Mouse (Mus musculus): ENCODE data around the gene Fbxl17. TPM values are rescaled to one million over a fixed set of nuclear protein-coding genes. Genes with fewer than 3 reads are reported as not detected.
A peak's percentile ranks its signal among the peaks of the same experiment; 100 is the strongest.

Fbxl17 gene
- total RNA-seq, 2 experiments from 2014 or later = 39.8 to 43.7 TPM

GRCm38 (mm10) chr17:63465239-63465638 is 34.6 kb downstream of the Fbxl17 start:
- peak in 1 of 2 experiments; percentile 7 for DNase-seq
- intact Hi-C loops (cut with DNase I) = loop anchor here (5.0 kb wide), 2 partner anchors 33 to 143 kb away; no protein-coding TSS in a partner anchor

- no peak for DNase-seq
- intact Hi-C loops (cut with DNase I) = no loop called here
These were observed 37.3 kb downstream of the Fbxl17 start for GRCm38 (mm10) chr17:63462512-63462911.

GRCm38 (mm10) chr17:63459712-63460495 is 39.9 kb downstream of the Fbxl17 start:
- intact Hi-C loops (cut with DNase I) = no loop called here
- DNase-seq = no peak

GRCm38 (mm10) chr17:63458052-63458451 is 41.8 kb downstream of the Fbxl17 start:
- no peak for DNase-seq
- intact Hi-C loops (cut with DNase I) = no loop called here

- intact Hi-C loops (cut with DNase I) = no loop called here
- no peak for DNase-seq
These were observed 48.4 kb downstream of the Fbxl17 start for GRCm38 (mm10) chr17:63451311-63452006.

GRCm38 (mm10) chr17:63447691-63448090 is 52.1 kb downstream of the Fbxl17 start:
- intact Hi-C loops (cut with DNase I) = no loop called here
- no peak for DNase-seq

- intact Hi-C loops (cut with DNase I) = no loop called here
- DNase-seq = no peak
These were observed 52.7 kb downstream of the Fbxl17 start for GRCm38 (mm10) chr17:63446971-63447679.

GRCm38 (mm10) chr17:63445212-63445611 is 54.6 kb downstream of the Fbxl17 start:
- intact Hi-C loops (cut with DNase I) = no loop called here
- no peak for DNase-seq

- intact Hi-C loops (cut with DNase I) = no loop called here
- no peak for DNase-seq
These were observed 62.4 kb downstream of the Fbxl17 start for GRCm38 (mm10) chr17:63437424-63437823.

GRCm38 (mm10) chr17:63434081-63434480 is 65.7 kb downstream of the Fbxl17 start:
- no peak for DNase-seq
- intact Hi-C loops (cut with DNase I) = loop anchor here (5.0 kb wide), 1 partner anchor 33 kb away; no protein-coding TSS in a partner anchor

GRCm38 (mm10) chr17:63431650-63432049 is 68.2 kb downstream of the Fbxl17 start:
- intact Hi-C loops (cut with DNase I) = loop anchor here (5.0 kb wide), 1 partner anchor 36 kb away; no protein-coding TSS in a partner anchor
- no peak for DNase-seq

- intact Hi-C loops (cut with DNase I) = loop anchor here (5.0 kb wide), 1 partner anchor 37 kb away; no protein-coding TSS in a partner anchor
These were observed 69.3 kb downstream of the Fbxl17 start for GRCm38 (mm10) chr17:63430395-63431075.

GRCm38 (mm10) chr17:63423851-63424250 is 76.0 kb downstream of the Fbxl17 start:
- DNase-seq = no peak
- intact Hi-C loops (cut with DNase I) = no loop called here

More at GRCm38 (mm10) chr17:63430395-63431075, 69.3 kb downstream of the Fbxl17 start:
- no peak for DNase-seq

GRCm38 (mm10) chr17:63422685-63423084 is 77.1 kb downstream of the Fbxl17 start:
- no peak for DNase-seq
- intact Hi-C loops (cut with DNase I) = no loop called here

GRCm38 (mm10) chr17:63421864-63422263 is 78.0 kb downstream of the Fbxl17 start:
- no peak for DNase-seq
- intact Hi-C loops (cut with DNase I) = no loop called here

- DNase-seq = no peak
- intact Hi-C loops (cut with DNase I) = no loop called here
These were observed 80.3 kb downstream of the Fbxl17 start for GRCm38 (mm10) chr17:63419503-63419902.

GRCm38 (mm10) chr17:63413973-63414580 is 85.7 kb downstream of the Fbxl17 start:
- no peak for DNase-seq
- intact Hi-C loops (cut with DNase I) = loop anchor here (5.0 kb wide), 1 partner anchor 92 kb away; no protein-coding TSS in a partner anchor

GRCm38 (mm10) chr17:63411564-63411963 is 88.3 kb downstream of the Fbxl17 start:
- DNase-seq = no peak
- intact Hi-C loops (cut with DNase I) = loop anchor here (5.0 kb wide), 1 partner anchor 89 kb away; no protein-coding TSS in a partner anchor

- intact Hi-C loops (cut with DNase I) = loop anchor here (5.0 kb wide), 1 partner anchor 88 kb away; no protein-coding TSS in a partner anchor
- no peak for DNase-seq
These were observed 89.7 kb downstream of the Fbxl17 start for GRCm38 (mm10) chr17:63410101-63410500.

- DNase-seq = no peak
- intact Hi-C loops (cut with DNase I) = no loop called here
These were observed 93.9 kb downstream of the Fbxl17 start for GRCm38 (mm10) chr17:63405955-63406354.

Data from gastrocnemius, postnatal 36 days (tissue).